Mouse (Mus musculus) liver, adult 2 months (tissue): ENCODE measurements around the gene Card9.

ENCODE experiments used
- CTCF ChIP-seq: fragments of 200-500 bp; IDR thresholded peaks from 2 replicates; pipeline ENCODE4 v1.5.1; 2011; ENCODE audit warnings: low read depth, low read length, control low read depth
- POLR2A ChIP-seq: fragments of 200-500 bp; IDR thresholded peaks from 2 replicates; pipeline ENCODE4 v1.6.1; 2011; ENCODE audit warnings: low read length, control low read depth; ENCODE audit not compliant: insufficient read depth; ENCODE audit errors: extremely low read depth

- TF ChIP-seq POLR2A, result no peak
- no peak for TF ChIP-seq CTCF
Measured at GRCm38 (mm10) chr2:26315925-26316311, 44.8 kb downstream of the Card9 start.
